Mouse (Mus musculus) 3T3-L1 (cell line): Measurements from ENCODE around the gene Ubox5.

Experiments used
- DNase-seq: peaks from one replicate; pipeline ENCODE4 v3.0.0-alpha.2; 2015; ENCODE audit warnings: low read depth, low spot score

Gene Ubox5

GRCm38 (mm10) chr2:130634006-130634738 is 4.3 kb upstream of the Ubox5 start:
- DNase-seq, result no peak

GRCm38 (mm10) chr2:130632887-130633675 is 3.2 kb upstream of the Ubox5 start:
- DNase-seq, result no peak

- peak; percentile 40 for DNase-seq
Observed at GRCm38 (mm10) chr2:130632416-130632815, 2.6 kb upstream of the Ubox5 start.

- DNase-seq, result peak; percentile 51
Observed at GRCm38 (mm10) chr2:130629080-130629838, 579 bp downstream of the Ubox5 start.

- DNase-seq, result peak; percentile 59
Observed at GRCm38 (mm10) chr2:130628424-130628823, 1.4 kb downstream of the Ubox5 start.

GRCm38 (mm10) chr2:130618972-130619371 is 10.9 kb downstream of the Ubox5 start:
- no peak for DNase-seq

GRCm38 (mm10) chr2:130613091-130613490 is 16.7 kb downstream of the Ubox5 start:
- DNase-seq, result peak; percentile 51

- DNase-seq, result no peak
Observed at GRCm38 (mm10) chr2:130602195-130602594, 27.6 kb downstream of the Ubox5 start.

GRCm38 (mm10) chr2:130598399-130598798 is 31.4 kb downstream of the Ubox5 start:
- no peak for DNase-seq

GRCm38 (mm10) chr2:130597601-130598010 is 32.2 kb downstream of the Ubox5 start:
- DNase-seq, result peak; percentile 71

- DNase-seq, result no peak
Observed at GRCm38 (mm10) chr2:130595596-130595995, 34.2 kb downstream of the Ubox5 start.

GRCm38 (mm10) chr2:130591016-130591415 is 38.8 kb downstream of the Ubox5 start:
- DNase-seq, result no peak

GRCm38 (mm10) chr2:130589761-130590160 is 40.1 kb downstream of the Ubox5 start:
- DNase-seq, result no peak

GRCm38 (mm10) chr2:130589157-130589556 is 40.7 kb downstream of the Ubox5 start:
- DNase-seq, result no peak

GRCm38 (mm10) chr2:130588373-130588772 is 41.5 kb downstream of the Ubox5 start:
- DNase-seq, result no peak

GRCm38 (mm10) chr2:130586016-130586415 is 43.8 kb downstream of the Ubox5 start:
- DNase-seq, result no peak

GRCm38 (mm10) chr2:130583902-130584560 is 45.8 kb downstream of the Ubox5 start:
- peak; percentile 72 for DNase-seq

- DNase-seq, result no peak
Observed at GRCm38 (mm10) chr2:130582552-130582951, 47.3 kb downstream of the Ubox5 start, which contains the start of gene Avp. TSS of gene Avp (minus strand) at chr2:130582554.

GRCm38 (mm10) chr2:130581201-130581600 is 48.6 kb downstream of the Ubox5 start:
- no peak for DNase-seq

- DNase-seq, result no peak
Observed at GRCm38 (mm10) chr2:130579791-130580190, 50.0 kb downstream of the Ubox5 start.

GRCm38 (mm10) chr2:130578148-130578547 is 51.7 kb downstream of the Ubox5 start:
- DNase-seq, result peak; percentile 83
